Mouse (Mus musculus) MEL (cell line): ENCODE measurements around the gene Slc1a4. TPM values are rescaled to one million over a fixed set of nuclear protein-coding genes. Genes with fewer than 3 reads are reported as not detected.

Source experiments
- DNase-seq: peaks from one replicate; pipeline ENCODE4 v3.0.0; 2011; ENCODE audit warnings: low read depth, low spot score
- H3K27ac ChIP-seq: 2 replicates; pipeline ENCODE4 v1.5.1; 2012; ENCODE audit warnings: low read depth, mild to moderate bottlenecking, control low read depth, low read length, moderate library complexity; ENCODE audit not compliant: control insufficient read depth
- H3K27me3 ChIP-seq, 2 experiments: fragments of 150-350 bp in 1 of 2; sonication (generic) in 1 of 2; 2 replicates each; pipeline ENCODE4 v1.6.1; 2012; ENCODE audit warnings: low read length in 2 of 2, mild to moderate bottlenecking in 2 of 2, improper control_type of control experiment in 1 of 2, moderate library complexity in 1 of 2; ENCODE audit not compliant: insufficient read depth in 2 of 2, control insufficient read depth in 1 of 2
- H3K36me3 ChIP-seq, 2 experiments: 2 replicates each; pipeline ENCODE4 v1.6.1; 2012 to 2014; ENCODE audit warnings: low read length in 2 of 2, improper control_type of control experiment in 1 of 2, inconsistent platforms in 1 of 2, mild to moderate bottlenecking in 1 of 2; ENCODE audit not compliant: insufficient read depth in 2 of 2, control insufficient read depth in 1 of 2
- H3K4me1 ChIP-seq, 2 experiments: fragments of 150-350 bp in 1 of 2; sonication (generic) in 1 of 2; 2 replicates each; pipeline ENCODE4 v1.6.1; 2012; ENCODE audit warnings: low read length in 2 of 2, improper control_type of control experiment in 1 of 2, mild to moderate bottlenecking in 1 of 2; ENCODE audit not compliant: insufficient read depth in 2 of 2, control insufficient read depth in 1 of 2
- H3K4me3 ChIP-seq, 2 experiments: fragments of 150-350 bp in 1 of 2; sonication (generic) in 1 of 2; 2 replicates each; pipeline ENCODE4 v1.5.1; 2012; ENCODE audit warnings: low read depth in 2 of 2, low read length in 2 of 2, mild to moderate bottlenecking in 2 of 2, moderate library complexity in 2 of 2, control low read depth in 1 of 2, improper control_type of control experiment in 1 of 2; ENCODE audit not compliant: control insufficient read depth in 1 of 2, insufficient read depth in 1 of 2
- H3K79me2 ChIP-seq: 2 replicates; pipeline ENCODE4 v1.6.1; 2012; ENCODE audit warnings: mild to moderate bottlenecking, low read length, moderate library complexity; ENCODE audit not compliant: control insufficient read depth, poor library complexity, insufficient read depth
- H3K9ac ChIP-seq: 2 replicates; pipeline ENCODE4 v1.6.1; 2012; ENCODE audit warnings: low read depth, mild to moderate bottlenecking, control low read depth, low read length, moderate library complexity; ENCODE audit not compliant: control insufficient read depth, poor library complexity, severe bottlenecking
- H3K9me3 ChIP-seq: fragments of 150-350 bp; sonication (generic); replicated peaks from 2 replicates; pipeline ENCODE4 v1.6.1; 2012; ENCODE audit warnings: mild to moderate bottlenecking, low read length, improper control_type of control experiment, moderate library complexity; ENCODE audit not compliant: insufficient read depth
- CHD2 ChIP-seq: IDR thresholded peaks from 2 replicates; pipeline ENCODE4 v1.6.1; 2011; ENCODE audit warnings: low read length, improper control_type of control experiment
- GATA1 ChIP-seq: IDR thresholded peaks from 2 replicates; pipeline ENCODE4 v1.6.1; 2011; ENCODE audit warnings: low read depth, low read length, improper control_type of control experiment
- HCFC1 ChIP-seq: IDR thresholded peaks from 2 replicates; pipeline ENCODE4 v1.6.1; 2012; ENCODE audit warnings: low read depth, mild to moderate bottlenecking, inconsistent platforms, low read length, improper control_type of control experiment, moderate library complexity
- JUND ChIP-seq: IDR thresholded peaks from 2 replicates; pipeline ENCODE4 v1.6.1; 2011; ENCODE audit warnings: low read depth, mild to moderate bottlenecking, improper control_type of control experiment, low read length
- KAT2A ChIP-seq: conservative IDR thresholded peaks from 2 replicates; pipeline ENCODE4 v1.6.1; 2012; ENCODE audit warnings: low read depth, low read length, improper control_type of control experiment, inconsistent platforms
- MAFK ChIP-seq: IDR thresholded peaks from 2 replicates; pipeline ENCODE4 v1.6.1; 2011; ENCODE audit warnings: low read depth, mild to moderate bottlenecking, low read length, improper control_type of control experiment, borderline replicate concordance
- MAX ChIP-seq: IDR thresholded peaks from 2 replicates; pipeline ENCODE4 v1.6.1; 2011; ENCODE audit warnings: low read length, improper control_type of control experiment
- MAZ ChIP-seq: IDR thresholded peaks from 2 replicates; pipeline ENCODE4 v1.6.1; 2012; ENCODE audit warnings: low read depth, mild to moderate bottlenecking, inconsistent platforms, low read length, improper control_type of control experiment
- NELFE ChIP-seq: IDR thresholded peaks from 2 replicates; pipeline ENCODE4 v1.6.1; 2011; ENCODE audit warnings: low read depth, low read length, improper control_type of control experiment
- POLR2A ChIP-seq, 2 experiments: IDR thresholded peaks; 2 replicates each; pipeline ENCODE4 v1.6.1; 2011 to 2012; ENCODE audit warnings: low read length in 2 of 2, mild to moderate bottlenecking in 2 of 2, control low read depth in 1 of 2, improper control_type of control experiment in 1 of 2, low read depth in 1 of 2, moderate library complexity in 1 of 2; ENCODE audit not compliant: control insufficient read depth in 1 of 2, insufficient read depth in 1 of 2, poor library complexity in 1 of 2
- RAD21 ChIP-seq: IDR thresholded peaks from 2 replicates; pipeline ENCODE4 v1.6.1; 2011; ENCODE audit warnings: mild to moderate bottlenecking, low read depth, low read length, improper control_type of control experiment
- RCOR1 ChIP-seq: IDR thresholded peaks from 2 replicates; pipeline ENCODE4 v1.6.1; 2012; ENCODE audit warnings: low read depth, mild to moderate bottlenecking, inconsistent platforms, low read length, improper control_type of control experiment
- UBTF ChIP-seq: IDR thresholded peaks from 2 replicates; pipeline ENCODE4 v1.6.1; 2012; ENCODE audit warnings: low read depth, mild to moderate bottlenecking, inconsistent platforms, low read length, improper control_type of control experiment, moderate library complexity, borderline replicate concordance; ENCODE audit not compliant: insufficient read depth
- USF1 ChIP-seq: IDR thresholded peaks from 2 replicates; pipeline ENCODE4 v1.6.1; 2014; ENCODE audit warnings: low read depth, mild to moderate bottlenecking, inconsistent platforms, low read length, improper control_type of control experiment, moderate library complexity
- USF2 ChIP-seq, 2 experiments: IDR thresholded peaks; 2 replicates each; pipeline ENCODE4 v1.6.1; 2011 to 2012; ENCODE audit warnings: improper control_type of control experiment in 2 of 2, low read length in 2 of 2, borderline replicate concordance in 1 of 2, inconsistent platforms in 1 of 2, low read depth in 1 of 2, mild to moderate bottlenecking in 1 of 2; ENCODE audit not compliant: insufficient read depth in 1 of 2
- ZMIZ1 ChIP-seq: IDR thresholded peaks from 2 replicates; pipeline ENCODE4 v1.6.1; 2012; ENCODE audit warnings: low read depth, mild to moderate bottlenecking, inconsistent platforms, low read length, improper control_type of control experiment, moderate library complexity
- polyA plus RNA-seq, 2 experiments: library from polyadenylated mRNA; stranded (reverse) in 1 of 2; unstranded in 1 of 2; fragments of >175 nt in 1 of 2; fragments of >200 nt in 1 of 2; gene quantifications; 2 replicates each; pipeline versions ENCODE4 v1.2.1 to v1.2.4; 2012; ENCODE audit warnings: low replicate concordance in 2 of 2, low read depth in 1 of 2; ENCODE audit not compliant: insufficient read length in 2 of 2, insufficient read depth in 1 of 2, missing spikeins in 1 of 2
- total RNA-seq: library from RNA; depleted of rRNA; stranded (reverse); fragments of 300-350 nt; gene quantifications from 2 replicates; pipeline ENCODE4 v1.2.3, GENCODE M21; 2012

Gene Slc1a4
- total and polyA plus RNA-seq, 3 experiments: 21.7 to 32.3 TPM; not detected in 1

DNA sequence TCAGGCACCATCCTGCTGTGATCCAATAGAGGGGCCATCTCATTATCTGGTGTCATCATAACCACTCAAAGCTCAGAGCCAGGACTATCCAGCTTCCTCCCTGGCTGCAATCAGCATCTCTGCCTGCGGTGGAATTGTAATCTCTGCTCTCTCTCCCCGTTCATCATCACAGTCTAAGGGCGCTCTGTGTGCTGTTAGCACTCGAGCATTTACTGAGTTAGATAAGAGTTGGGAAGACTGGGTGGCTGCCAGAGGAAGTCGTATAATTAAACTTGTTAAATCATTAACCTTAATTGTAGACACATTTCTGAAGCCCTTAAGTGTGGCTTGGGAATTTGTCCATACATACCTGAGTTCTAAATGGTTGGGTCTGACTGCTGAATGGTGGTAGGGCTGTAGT lies 53.8 kb downstream of the Slc1a4 start:
- TF ChIP-seq RCOR1: peak; percentile 63; the same call in 1 of the 2 replicates
- no peak for TF ChIP-seq JUND
- peak; percentile 48; the same call in 1 of the 2 replicates for TF ChIP-seq GATA1
- H3K79me2 ChIP-seq: no peaks in the 10 kb centered on the region

GRCm38 (mm10) chr11:20277106-20277505 lies 55.4 kb downstream of the Slc1a4 start:
- Histone ChIP-seq H3K27me3 (peaks cover 2 to 3% of the 10 kb centered on the region in 2 experiments; a peak in 3 of 4 replicates), H3K4me3 (no peak overlapping the region), H3K27ac (no peak overlapping the region), H3K4me1 (no peaks in the 10 kb centered on the region), H3K9me3 (no peaks in the 10 kb centered on the region), H3K36me3 (no peaks in the 10 kb centered on the region; a peak in 1 of 4 replicates), H3K9ac (no peak overlapping the region), H3K79me2 (no peaks in the 10 kb centered on the region)
- no peak for DNase-seq
- TF ChIP-seq KAT2A: no peak
- no peak for TF ChIP-seq USF2 (IDR thresholded peaks at IDR 0.05; ENCODE audit: borderline replicate concordance in 1 of 2, insufficient read depth in 1 of 2, low read depth in 1 of 2, low read length in 2 of 2)
- no peak for TF ChIP-seq MAFK
- no peak for TF ChIP-seq POLR2A (IDR thresholded peaks at IDR 0.05; ENCODE audit: control insufficient read depth in 1 of 2, insufficient read depth in 1 of 2, low read depth in 1 of 2, low read length in 2 of 2, poor library complexity in 1 of 2)
- TF ChIP-seq JUND: no peak
- TF ChIP-seq UBTF: no peak
- no peak for TF ChIP-seq RAD21
- no peak for TF ChIP-seq NELFE
- no peak for TF ChIP-seq CHD2
- no peak for TF ChIP-seq HCFC1
- TF ChIP-seq MAZ: no peak

More for the DNA sequence above, 53.8 kb downstream of the Slc1a4 start:
- Histone ChIP-seq H3K9ac (no peak overlapping the region), H3K27ac (no peak overlapping the region), H3K4me3 (no peak overlapping the region), H3K27me3 (peaks cover 2 to 3% of the 10 kb centered on the region in 2 experiments; a peak in 3 of 4 replicates), H3K36me3 (no peaks in the 10 kb centered on the region; a peak in 1 of 4 replicates), H3K9me3 (no peaks in the 10 kb centered on the region), H3K4me1 (no peaks in the 10 kb centered on the region)
- peak; percentile 35 for DNase-seq

DNA sequence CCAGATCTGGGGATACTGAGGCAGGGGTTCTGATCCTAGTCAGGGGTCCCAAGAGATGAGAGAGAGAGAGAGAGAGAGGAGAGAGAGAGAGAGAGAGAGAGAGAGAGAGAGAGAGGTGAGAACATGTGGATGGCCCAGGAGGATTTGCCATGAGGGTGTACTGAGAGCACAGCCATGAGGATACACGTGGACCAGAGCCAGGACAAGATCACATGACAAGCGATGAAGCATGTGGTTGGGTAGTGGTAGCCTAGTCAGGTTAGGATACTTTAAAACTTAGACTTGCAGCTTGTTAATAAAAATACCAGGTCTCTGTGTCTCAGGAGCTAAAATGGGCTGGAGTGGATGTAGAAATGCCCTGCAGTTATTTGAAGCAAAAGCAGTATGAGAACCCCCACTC lies 56.5 kb downstream of the Slc1a4 start:
- H3K9ac ChIP-seq: no peak overlapping the region
- no peaks in the 10 kb centered on the region for H3K4me1 ChIP-seq
- no peaks in the 10 kb centered on the region for H3K9me3 ChIP-seq
- no peaks in the 10 kb centered on the region; a peak in 1 of 4 replicates for H3K36me3 ChIP-seq
- H3K27ac ChIP-seq: no peak overlapping the region
- TF ChIP-seq MAX: 0 out of 2 replicates have a peak, but pooled peaks have one; percentile 51
- TF ChIP-seq USF1: peak; percentile 51; the same call in 1 of the 2 replicates
- TF ChIP-seq ZMIZ1: no peak
- no peak for DNase-seq
- no peaks in the 10 kb centered on the region for H3K79me2 ChIP-seq
- no peak overlapping the region for H3K4me3 ChIP-seq
- peaks cover 2 to 3% of the 10 kb centered on the region in 2 experiments; a peak in 3 of 4 replicates for H3K27me3 ChIP-seq
